Mouse (Mus musculus) granulocyte monocyte progenitor cell, adult 5-6 weeks (primary cell): ENCODE results near the gene Pianp. TPM values are rescaled to one million over a fixed set of nuclear protein-coding genes. Genes with fewer than 3 reads are reported as not detected.

ENCODE experiments used
- ATAC-seq: replicated peaks from 2 replicates; pipeline ENCODE4 v1.8.0; 2016; ENCODE audit warnings: mild to moderate bottlenecking, moderate TSS enrichment, inconsistent platforms; ENCODE audit not compliant: poor library complexity, severe bottlenecking
- total RNA-seq, 2 experiments: library from RNA; stranded (forward) in 1 of 2; stranded (reverse) in 1 of 2; fragments of 200-712, 200-1000 nt in 1 of 2; fragments of >200 nt in 1 of 2; fragmentation: Nextera tagmentation in 1 of 2; gene quantifications; 2 replicates each; pipeline ENCODE4 v1.2.3; 2014 to 2017

The Pianp gene
- total RNA-seq (2014; fragmentation: Nextera tagmentation) (not detected in 2 replicates), total RNA-seq (2017) (not detected in 2 replicates)

- peak; percentile 80 for ATAC-seq
These were observed at the start of gene Pianp for GRCm38 (mm10) chr6:124996551-124997501. Pianp (plus strand) TSS chr6:124996694.

GRCm38 (mm10) chr6:124953991-124954715, 42.3 kb upstream of the Pianp start:
- ATAC-seq, result no peak

- no peak for ATAC-seq
These were observed 41.3 kb upstream of the Pianp start for GRCm38 (mm10) chr6:124955212-124955611.

- no peak for ATAC-seq
These were observed 38.4 kb upstream of the Pianp start for GRCm38 (mm10) chr6:124958127-124958526.

GRCm38 (mm10) chr6:124959960-124960359, 36.5 kb upstream of the Pianp start:
- no peak for ATAC-seq

- ATAC-seq, result no peak
These were observed 35.5 kb upstream of the Pianp start for GRCm38 (mm10) chr6:124961021-124961420.

GRCm38 (mm10) chr6:124964638-124965037, 31.9 kb upstream of the Pianp start:
- no peak; the same call in 1 of the 2 replicates for ATAC-seq

- ATAC-seq, result peak; percentile 84
These were observed 31.3 kb upstream of the Pianp start, which contains the start of gene Cops7a for GRCm38 (mm10) chr6:124965088-124965719. Cops7a (minus strand) TSS chr6:124965538.

GRCm38 (mm10) chr6:124965747-124966146, 30.7 kb upstream of the Pianp start:
- ATAC-seq, result no peak

GRCm38 (mm10) chr6:124966466-124967118, 29.9 kb upstream of the Pianp start:
- no peak for ATAC-seq

- no peak; the same call in 1 of the 2 replicates for ATAC-seq
These were observed 28.7 kb upstream of the Pianp start for GRCm38 (mm10) chr6:124967766-124968165.

GRCm38 (mm10) chr6:124992241-124992640, 4.3 kb upstream of the Pianp start:
- no peak for ATAC-seq

- no peak for ATAC-seq
These were observed 3.1 kb upstream of the Pianp start for GRCm38 (mm10) chr6:124993365-124993764.

- ATAC-seq, result no peak
These were observed 2.6 kb upstream of the Pianp start for GRCm38 (mm10) chr6:124993876-124994275.

- ATAC-seq, result no peak
These were observed 1.2 kb upstream of the Pianp start for GRCm38 (mm10) chr6:124995246-124995645.

- no peak for ATAC-seq
These were observed 577 bp upstream of the Pianp start for GRCm38 (mm10) chr6:124995831-124996403.

- ATAC-seq, result no peak
These were observed 1.6 kb downstream of the Pianp start for GRCm38 (mm10) chr6:124998066-124998465.

- ATAC-seq, result no peak
These were observed 2.6 kb downstream of the Pianp start for GRCm38 (mm10) chr6:124999091-124999490.

- no peak for ATAC-seq
These were observed 3.1 kb downstream of the Pianp start for GRCm38 (mm10) chr6:124999546-124999945.

- no peak for ATAC-seq
These were observed 7.2 kb downstream of the Pianp start for GRCm38 (mm10) chr6:125003706-125004105.
